In genomic region chr8:11327298-11327697, GRCm38 (mm10) we compare ENCODE assay signal across 12 mouse cellular contexts. TPM values are rescaled to one million over a fixed set of nuclear protein-coding genes. Genes with fewer than 3 reads are reported as not detected.
DNase-seq lines count a peak whose midpoint lies in the region; ATAC-seq lines count a peak whose summit lies in the region.
"Had no signal": no experiment of that assay in that cellular context is flagged by ENCODE, and none has a peak within 500 bp of the region (broad histone marks: within the 10 kb centered on the region; RNA-seq: fewer than 3 reads in every experiment).

No protein-coding gene starts in this region.

- DNase-seq in heart, embryonic 10.5 days (ENCODE audit: low spot score), result no peak
- no peak for DNase-seq in heart, postnatal 36 days
- no peak for DNase-seq in lung, postnatal 14 days
- DNase-seq in right cerebral cortex, adult 2 months (ENCODE audit: low spot score in 2 of 2), result no peak
- DNase-seq in retina, postnatal 1 day, result no peak
- DNase-seq: adrenal gland, postnatal 36 days; cerebellum, adult 9-10 months; gastrocnemius, postnatal 25 days had no signal

- peak overlapping the region; percentile 83 for H3K27ac ChIP-seq in heart, embryonic 10.5 days
- H3K27ac ChIP-seq in lung, embryonic 16.5 days (ENCODE audit: low read length), result no peak overlapping the region
- peak overlapping the region; percentile 75 for H3K27ac ChIP-seq in heart, embryonic 15.5 days
- H3K27ac ChIP-seq in stomach, embryonic 15.5 days, result peak overlapping the region; percentile 62; the same call in 1 of the 2 replicates

- H3K4me1 ChIP-seq in heart, embryonic 10.5 days, result peaks cover 77% of the 10 kb centered on the region
- peaks cover 31% of the 10 kb centered on the region for H3K4me1 ChIP-seq in lung, embryonic 16.5 days (replicated peaks; ENCODE audit: control insufficient read depth, insufficient read depth, low read length)
- H3K4me1 ChIP-seq in heart, embryonic 15.5 days (replicated peaks), result peaks cover 84% of the 10 kb centered on the region
- H3K4me1 ChIP-seq in stomach, embryonic 15.5 days, result peaks cover 14% of the 10 kb centered on the region; the same call in 1 of the 2 replicates

- ATAC-seq in lung, embryonic 16.5 days (ENCODE audit: low read depth), result peak; percentile 36
- 0 out of 2 replicates have a peak, but pooled peaks have one; percentile 7 for ATAC-seq in heart, embryonic 15.5 days (replicated peaks; ENCODE audit: insufficient number of reproducible peaks, insufficient read depth, low FRiP score, low read depth)
- peak; percentile 66; the same call in 1 of the 2 replicates for ATAC-seq in stomach, embryonic 15.5 days (ENCODE audit: insufficient read depth, low FRiP score, low read depth)

- H3K9me3 ChIP-seq in heart, embryonic 10.5 days, result no peaks in the 10 kb centered on the region
- H3K9me3 ChIP-seq in lung, embryonic 16.5 days (ENCODE audit: control insufficient read depth, low read length), result no peaks in the 10 kb centered on the region
- H3K9me3 ChIP-seq in heart, embryonic 15.5 days (replicated peaks), result no peaks in the 10 kb centered on the region
- H3K9me3 ChIP-seq in stomach, embryonic 15.5 days, result no peaks in the 10 kb centered on the region

- no peaks in the 10 kb centered on the region for H3K36me3 ChIP-seq in heart, embryonic 10.5 days
- no peaks in the 10 kb centered on the region for H3K36me3 ChIP-seq in lung, embryonic 16.5 days (ENCODE audit: control insufficient read depth, insufficient read depth, low read length)
- no peaks in the 10 kb centered on the region for H3K36me3 ChIP-seq in heart, embryonic 15.5 days
- H3K36me3 ChIP-seq in stomach, embryonic 15.5 days, result no peaks in the 10 kb centered on the region

- H3K4me2 ChIP-seq in lung, embryonic 16.5 days (ENCODE audit: low read depth, low read length), result no peak overlapping the region
- H3K4me2 ChIP-seq in heart, embryonic 15.5 days, result no peak overlapping the region
- no peak overlapping the region for H3K4me2 ChIP-seq in stomach, embryonic 15.5 days

- H3K4me3 ChIP-seq in heart, embryonic 10.5 days, result no peak overlapping the region
- no peak overlapping the region for H3K4me3 ChIP-seq in lung, embryonic 16.5 days (ENCODE audit: low read length)
- no peak overlapping the region for H3K4me3 ChIP-seq in heart, embryonic 15.5 days
- no peak overlapping the region for H3K4me3 ChIP-seq in stomach, embryonic 15.5 days (replicated peaks)
- H3K4me3 ChIP-seq: myocyte had no signal

- no peak overlapping the region for H3K9ac ChIP-seq in lung, embryonic 16.5 days (ENCODE audit: low read length)
- no peak overlapping the region for H3K9ac ChIP-seq in heart, embryonic 15.5 days
- H3K9ac ChIP-seq in stomach, embryonic 15.5 days, result no peak overlapping the region

- WGBS in heart, embryonic 10.5 days, result 14% methylated on average over 4 of the region's 4 CpGs
- WGBS in lung, embryonic 16.5 days, result 36% methylated on average over 4 of the region's 4 CpGs
- 13% methylated on average over 4 of the region's 4 CpGs for WGBS in heart, embryonic 15.5 days
- 28% methylated on average over 4 of the region's 4 CpGs for WGBS in stomach, embryonic 15.5 days

- no peaks in the 10 kb centered on the region for H3K27me3 ChIP-seq in heart, embryonic 10.5 days (ENCODE audit: insufficient read depth, poor library complexity, severe bottlenecking)
- no peaks in the 10 kb centered on the region for H3K27me3 ChIP-seq in lung, embryonic 16.5 days (ENCODE audit: control insufficient read depth, insufficient read depth, low read depth, low read length)
- H3K27me3 ChIP-seq in heart, embryonic 15.5 days, result no peaks in the 10 kb centered on the region
- no peaks in the 10 kb centered on the region for H3K27me3 ChIP-seq in stomach, embryonic 15.5 days (replicated peaks)

- intact Hi-C loops in heart, postnatal 36 days (cut with DNase I), result no loop called here

RNA-seq across cellular contexts. Expression of gene Col4a1, which starts 14.7 kb away (rescaled TPM):
- polyA plus RNA-seq in heart, embryonic 10.5 days (2016; fragmentation: Nextera tagmentation; extraction: Ambion mirVana), result 143 and 257 TPM in 2 replicates
- total RNA-seq in heart, postnatal 36 days (2021), result 100 to 1,000 TPM; 371 to 526 TPM
- 368 and 370 TPM in 2 replicates for polyA plus RNA-seq in lung, embryonic 16.5 days (2015; fragmentation: Nextera tagmentation; extraction: Ambion mirVana)
- 191 and 245 TPM in 2 replicates for polyA plus RNA-seq in heart, embryonic 15.5 days (2015; fragmentation: Nextera tagmentation; extraction: Ambion mirVana)
- polyA plus RNA-seq in stomach, embryonic 15.5 days (2015; fragmentation: Nextera tagmentation; extraction: Ambion mirVana), result 191 and 208 TPM in 2 replicates

RNA-seq across cellular contexts. Expression of gene Col4a2, which starts 14.7 kb away (rescaled TPM):
- polyA plus RNA-seq in heart, embryonic 10.5 days (2016; fragmentation: Nextera tagmentation; extraction: Ambion mirVana), result 54.9 and 97.0 TPM in 2 replicates
- total RNA-seq in heart, postnatal 36 days (2021), result 100 to 1,000 TPM; 228 to 282 TPM
- polyA plus RNA-seq in lung, embryonic 16.5 days (2015; fragmentation: Nextera tagmentation; extraction: Ambion mirVana), result 113 and 117 TPM in 2 replicates
- polyA plus RNA-seq in heart, embryonic 15.5 days (2015; fragmentation: Nextera tagmentation; extraction: Ambion mirVana), result 89.8 and 106 TPM in 2 replicates
- polyA plus RNA-seq in stomach, embryonic 15.5 days (2015; fragmentation: Nextera tagmentation; extraction: Ambion mirVana), result 72.1 and 81.2 TPM in 2 replicates

Comparison
In these comparisons a context has a peak if more than half of its experiments do, and no peak if none do; other contexts are left out.
1. ATAC-seq: peak in every context shown above with its lines; median percentile 66 in stomach, embryonic 15.5 days; 36 in lung, embryonic 16.5 days; 7 in heart, embryonic 15.5 days.